Mouse (Mus musculus) testis, postnatal 14 days (tissue): ENCODE measurements around the gene 1810049J17Rik.

Experiments
- DNase-seq: peaks from one replicate; pipeline ENCODE4 v3.0.0; 2021; ENCODE audit warnings: low spot score

1810049J17Rik gene

GRCm38 (mm10) chr15:12308539-12308938 is 13.2 kb downstream of the 1810049J17Rik start:
- no peak for DNase-seq

- DNase-seq = no peak
Measured at GRCm38 (mm10) chr15:12307114-12307513, 14.6 kb downstream of the 1810049J17Rik start.

DNA sequence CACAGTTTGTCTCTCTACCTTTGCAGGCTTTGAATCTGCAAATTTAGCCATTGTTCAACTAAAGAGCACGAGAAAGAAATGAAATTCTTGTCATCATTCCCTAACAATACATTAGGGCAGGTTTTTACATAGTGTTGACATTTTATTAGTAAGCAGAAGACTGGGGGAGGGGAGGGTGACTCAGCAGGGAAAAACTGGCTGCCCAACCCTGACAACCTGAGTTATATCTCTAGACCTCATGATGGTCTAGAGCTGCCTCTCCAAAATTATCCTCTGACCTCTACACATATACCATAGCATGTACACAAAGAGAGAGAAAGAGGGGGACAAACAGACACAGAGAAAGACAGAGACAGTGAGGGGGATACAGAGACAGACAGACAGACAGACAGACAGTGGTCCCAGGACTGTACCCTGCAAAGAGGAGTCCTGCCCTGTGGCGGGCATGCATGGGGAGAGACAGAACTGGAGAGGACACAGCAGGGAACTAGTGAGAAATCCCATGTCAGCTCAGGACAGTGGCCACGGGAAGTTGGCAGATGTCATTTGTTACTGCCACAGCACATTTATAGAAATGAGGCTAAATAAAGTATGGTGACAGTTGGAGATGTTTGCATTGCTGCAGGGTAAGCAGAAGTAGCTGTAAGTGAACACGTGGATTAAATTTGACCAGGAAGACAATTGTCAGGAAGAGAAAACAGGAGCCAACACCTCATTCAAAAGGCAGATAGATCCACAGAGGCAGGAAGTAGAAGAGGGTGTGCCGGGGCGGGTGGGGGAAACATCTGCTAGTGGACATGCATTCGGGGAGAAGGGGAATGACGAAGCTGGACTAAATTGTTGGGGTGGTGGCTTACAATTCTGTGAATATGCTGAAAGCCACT is 15.3 kb downstream of the 1810049J17Rik start:
- DNase-seq = no peak

DNA sequence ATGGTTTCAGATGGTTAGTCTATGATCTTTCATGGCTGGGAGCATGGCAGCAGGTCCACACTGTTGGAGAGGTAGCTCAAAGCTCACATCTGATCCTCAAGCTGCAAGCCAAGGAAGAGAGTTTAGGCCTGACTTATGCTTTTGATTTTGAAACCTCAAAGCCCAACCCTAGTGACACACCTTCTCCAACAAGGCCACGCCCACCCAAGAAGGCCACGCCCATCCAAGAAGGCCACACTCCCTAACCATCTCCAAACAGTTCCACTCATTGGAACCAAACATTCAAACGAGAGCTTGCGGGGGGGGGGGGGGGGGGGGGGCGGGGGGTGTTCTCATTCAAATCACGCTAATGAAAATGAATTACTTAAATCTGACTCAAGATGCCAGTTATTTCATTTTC is 19.9 kb downstream of the 1810049J17Rik start:
- no peak for DNase-seq

- no peak for DNase-seq
Measured at GRCm38 (mm10) chr15:12298231-12298737, 23.4 kb downstream of the 1810049J17Rik start.

DNA sequence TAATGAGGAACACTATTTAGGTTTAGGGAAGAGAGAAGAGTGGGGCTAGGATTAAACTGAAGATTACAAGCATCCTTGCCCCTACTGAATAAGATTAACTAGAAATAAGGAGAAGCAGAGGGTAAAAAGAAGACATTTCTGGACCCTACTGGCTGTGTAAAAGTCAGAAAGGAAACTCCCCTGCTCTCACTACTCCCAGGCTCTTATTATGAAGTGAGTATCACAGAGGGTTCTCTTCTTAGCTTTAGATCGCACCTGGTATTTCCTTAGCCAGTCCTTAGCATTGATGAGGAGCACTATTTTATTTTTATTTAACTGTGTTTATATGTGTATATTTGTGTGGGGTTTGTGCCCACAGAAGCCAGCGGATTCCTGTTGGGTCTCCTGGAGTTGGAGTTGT is 25.5 kb downstream of the 1810049J17Rik start:
- DNase-seq = no peak

- DNase-seq = no peak
Measured at GRCm38 (mm10) chr15:12291757-12292156, 29.9 kb downstream of the 1810049J17Rik start.

DNA sequence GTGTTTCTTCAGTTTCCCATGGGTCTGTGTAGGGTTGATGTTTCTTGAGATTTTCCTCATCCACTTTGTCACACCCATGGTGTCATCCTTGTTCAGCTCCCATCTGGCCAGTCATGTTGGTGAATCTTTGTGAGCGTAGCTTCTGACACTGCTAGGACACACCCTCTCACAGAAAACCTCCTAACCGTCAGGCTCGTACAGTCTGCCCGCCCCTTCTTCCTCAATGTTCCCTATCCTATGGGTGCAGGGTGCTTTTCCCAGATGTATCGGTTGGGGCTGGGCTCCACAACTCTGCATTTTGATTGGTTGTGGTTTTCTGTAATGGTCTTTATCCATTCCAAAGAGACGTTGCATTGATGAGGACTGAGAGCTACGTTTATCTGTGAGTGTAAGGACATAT is 31.4 kb downstream of the 1810049J17Rik start:
- DNase-seq = no peak

GRCm38 (mm10) chr15:12285535-12285809 is 36.2 kb downstream of the 1810049J17Rik start:
- DNase-seq = no peak

- DNase-seq = no peak
Measured at GRCm38 (mm10) chr15:12284794-12285534, 36.7 kb downstream of the 1810049J17Rik start.

DNA sequence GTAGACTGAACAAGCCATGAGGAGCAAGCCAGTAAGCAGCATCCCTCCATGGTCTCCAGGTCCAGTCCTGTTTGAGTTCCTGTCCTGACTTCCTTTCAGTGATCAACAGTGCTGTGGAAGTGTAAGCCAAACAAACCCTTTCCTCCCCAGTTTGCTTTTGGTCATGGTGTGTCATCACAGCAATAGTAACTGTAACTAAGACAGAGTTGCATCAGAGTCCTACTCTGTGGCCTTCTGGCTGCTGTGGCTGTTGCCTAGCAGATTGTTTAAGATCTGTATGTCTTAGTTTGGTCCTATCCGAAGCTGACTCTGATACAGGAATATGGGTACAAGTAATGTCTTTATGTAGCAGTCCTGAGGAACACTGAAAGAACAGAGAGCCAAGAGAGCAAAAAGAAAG is 41.9 kb downstream of the 1810049J17Rik start:
- no peak for DNase-seq

DNA sequence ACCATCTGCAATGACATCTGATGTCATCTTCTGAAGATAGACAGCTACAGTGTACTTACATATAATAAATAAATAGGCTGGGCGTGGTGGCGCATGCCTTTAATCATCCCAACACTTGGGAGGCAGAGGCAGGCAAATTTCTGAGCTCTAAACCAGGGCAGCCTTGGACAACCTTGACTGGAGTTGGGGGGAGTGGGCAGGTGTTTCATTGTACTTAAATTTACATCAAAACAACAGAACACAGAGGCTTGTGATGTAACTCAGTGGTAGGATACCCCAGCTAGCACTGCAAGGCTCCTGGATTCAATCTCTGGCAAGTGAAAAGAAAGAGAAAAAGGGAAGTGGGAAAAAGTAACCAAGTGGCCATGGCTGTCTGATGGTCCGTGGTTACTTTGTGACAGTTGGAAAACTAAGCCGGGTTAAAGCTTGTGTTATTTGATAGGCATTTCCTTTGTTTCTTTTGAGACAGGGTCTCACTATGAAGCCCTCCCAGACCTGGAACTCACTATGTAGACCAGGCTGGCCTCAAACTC is 46.5 kb downstream of the 1810049J17Rik start:
- no peak for DNase-seq

DNA sequence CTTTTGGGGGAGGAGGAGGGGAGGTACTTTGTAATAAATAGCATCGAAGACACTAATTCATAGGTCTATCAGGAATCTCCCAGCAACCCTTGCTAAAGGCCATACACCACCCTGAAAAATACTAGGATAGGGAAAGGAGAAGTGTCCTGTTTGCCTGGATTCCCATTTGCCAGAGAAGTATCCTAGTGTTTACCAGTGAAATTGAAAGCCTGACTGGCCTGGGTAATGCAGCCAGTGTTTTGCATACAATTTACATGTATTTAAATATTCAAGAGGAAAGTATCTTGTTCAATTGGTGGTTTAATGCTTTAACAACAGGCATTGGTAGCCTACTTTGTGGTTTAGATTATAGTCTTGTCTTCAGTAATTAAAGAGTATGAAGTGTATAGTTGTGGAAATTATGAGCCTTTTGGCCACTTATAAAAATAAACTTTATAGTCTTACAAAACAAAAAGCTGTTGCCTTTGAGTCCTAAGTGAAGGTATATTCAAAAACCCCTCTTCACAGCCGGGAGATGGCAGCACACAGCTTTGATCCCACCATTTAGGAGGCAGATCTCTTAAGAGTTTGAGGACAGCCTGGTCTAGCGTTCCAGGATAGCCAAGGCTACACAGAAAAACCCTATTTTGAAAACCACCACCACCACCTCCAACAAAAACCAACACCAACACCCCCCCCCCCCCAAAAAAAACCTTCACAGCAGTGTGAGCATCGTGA is 47.5 kb downstream of the 1810049J17Rik start:
- no peak for DNase-seq

DNA sequence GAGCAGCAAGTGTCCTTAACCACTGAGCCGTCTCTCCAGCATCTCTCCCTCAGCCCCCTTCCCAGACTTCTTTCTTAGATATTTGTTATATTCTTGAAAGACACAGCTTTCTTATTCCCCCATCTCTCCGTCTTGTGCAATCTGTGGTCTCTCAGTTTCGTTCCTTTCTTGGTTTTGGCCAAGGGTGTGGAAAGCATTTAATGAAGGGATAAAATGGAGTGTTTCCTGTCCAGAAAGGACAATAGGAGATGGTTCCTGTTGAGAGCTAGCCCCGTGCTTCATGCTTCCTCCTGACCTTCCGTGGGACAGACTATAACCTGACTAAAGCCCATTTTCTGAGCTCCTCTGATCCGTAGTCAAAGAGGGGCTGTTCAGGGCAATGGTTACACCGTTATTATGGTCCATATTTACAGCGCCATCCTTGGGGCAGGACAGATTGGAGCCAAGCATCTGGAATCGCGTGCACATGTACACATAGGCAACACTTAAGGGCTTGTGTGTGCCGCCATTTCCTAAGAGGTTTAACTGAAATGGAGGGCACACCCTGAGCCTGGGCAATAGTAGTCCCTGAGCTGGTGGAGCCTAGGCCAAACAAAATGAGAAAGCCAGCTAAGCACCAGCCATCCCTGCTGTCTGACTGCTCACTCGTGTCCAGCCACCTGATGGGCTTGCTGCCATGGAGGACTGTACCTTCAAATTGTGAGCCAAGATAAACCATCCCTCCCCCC is 48.2 kb downstream of the 1810049J17Rik start:
- DNase-seq = no peak
